Mouse (Mus musculus) heart, embryonic 13.5 days (tissue): ENCODE measurements at regions not wholly inside any gene's neighbourhood (a gene's known extent, or its start where the extent isn't known, plus 50 kb on each side); places are given as distances from the start of the nearest gene placed in this dataset.

Experiments used
- ATAC-seq: fragments of 200-750 bp; cut with Nextera tagmentation; 2 replicates; pipeline ENCODE4 v1.8.0; 2017; ENCODE audit warnings: moderate TSS enrichment; ENCODE audit not compliant: insufficient number of reproducible peaks, low FRiP score, low TSS enrichment; ENCODE audit errors: extremely low read depth
- H3K27ac ChIP-seq: fragments of 300-500 bp; sonication (generic); replicated peaks from 2 replicates; pipeline ENCODE4 v1.5.1; 2015; ENCODE audit warnings: moderate library complexity, mild to moderate bottlenecking, inconsistent platforms
- H3K27me3 ChIP-seq: fragments of 300-500 bp; sonication (generic); replicated peaks from 2 replicates; pipeline ENCODE4 v1.6.1; 2015; ENCODE audit warnings: mild to moderate bottlenecking, inconsistent platforms
- H3K36me3 ChIP-seq: fragments of 300-500 bp; sonication (generic); 2 replicates; pipeline ENCODE4 v1.6.1; 2015; ENCODE audit warnings: mild to moderate bottlenecking, inconsistent platforms
- H3K4me1 ChIP-seq: fragments of 300-500 bp; sonication (generic); 2 replicates; pipeline ENCODE4 v1.6.1; 2015; ENCODE audit warnings: inconsistent platforms
- H3K4me2 ChIP-seq: fragments of 300-500 bp; sonication (generic); 2 replicates; pipeline ENCODE4 v1.6.1; 2015; ENCODE audit warnings: inconsistent platforms, mild to moderate bottlenecking, moderate library complexity
- H3K4me3 ChIP-seq: fragments of 300-500 bp; sonication (generic); 2 replicates; pipeline ENCODE4 v1.5.1; 2015; ENCODE audit warnings: moderate library complexity, mild to moderate bottlenecking, inconsistent platforms
- H3K9ac ChIP-seq: fragments of 300-500 bp; sonication (generic); 2 replicates; pipeline ENCODE4 v1.6.1; 2015; ENCODE audit warnings: inconsistent platforms, mild to moderate bottlenecking, moderate library complexity
- H3K9me3 ChIP-seq: fragments of 300-500 bp; sonication (generic); 2 replicates; pipeline ENCODE4 v1.6.1; 2016; ENCODE audit warnings: inconsistent platforms
- WGBS: fragments of 180-500 bp; shearing (Covaris S2); methylation state at CpG from one replicate; pipeline ENCODE4 v1.1.7; 2015; ENCODE audit warnings: mixed read lengths; 5-methylcytosine and 5-hydroxymethylcytosine counted together

DNA sequence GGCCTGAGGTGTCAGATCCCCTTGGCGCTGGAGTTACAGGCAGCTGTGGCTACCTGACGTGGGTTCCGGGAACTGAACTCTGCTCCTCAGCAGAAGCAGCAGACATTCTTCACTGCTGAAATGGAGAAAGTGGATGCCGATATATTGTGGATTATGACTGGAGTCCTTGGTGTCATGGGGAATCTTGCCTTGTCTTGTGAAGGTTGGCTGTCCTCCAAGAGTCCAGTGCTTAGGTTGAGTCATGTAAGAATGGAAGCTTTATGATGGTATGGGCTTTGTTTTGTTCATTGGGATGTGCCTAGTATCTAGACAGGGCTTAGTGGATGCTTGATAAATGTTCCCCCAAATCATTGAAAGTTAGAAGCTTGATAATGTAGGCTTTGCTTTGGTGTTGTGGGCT, 205.2 kb upstream of the Pgrmc2 start:
- H3K4me1 ChIP-seq: peaks cover 3% of the 10 kb centered on the region
- no peak overlapping the region for H3K27ac ChIP-seq
- WGBS: 84% methylated on average over 4 of the region's 4 CpGs
- H3K9me3 ChIP-seq: no peaks in the 10 kb centered on the region
- no peaks in the 10 kb centered on the region for H3K27me3 ChIP-seq
- no peaks in the 10 kb centered on the region for H3K36me3 ChIP-seq
- H3K4me2 ChIP-seq: no peak overlapping the region
- H3K4me3 ChIP-seq: no peak overlapping the region
- no peak overlapping the region for H3K9ac ChIP-seq
- no peak for ATAC-seq

DNA sequence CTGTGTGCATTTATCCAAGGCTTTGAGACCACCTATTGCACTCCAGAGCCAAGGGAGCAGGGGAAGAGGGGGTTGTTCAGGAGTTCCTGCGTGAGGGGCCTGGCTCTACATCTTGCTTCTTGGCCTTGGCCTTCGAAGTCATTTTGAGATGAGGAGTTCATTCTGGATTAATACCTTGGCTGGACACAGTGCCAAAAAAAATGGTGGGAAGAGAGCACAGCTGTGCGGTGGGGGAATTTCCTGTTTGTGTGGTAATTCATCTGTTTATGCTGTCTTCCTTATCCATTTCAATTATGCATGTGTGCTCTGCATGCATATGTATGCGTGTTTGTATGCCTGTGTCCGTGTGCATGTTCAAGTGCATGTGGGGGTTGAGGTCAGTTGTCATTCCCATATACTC, 202.5 kb upstream of the Pgrmc2 start:
- WGBS: 71% methylated on average over 5 of the region's 5 CpGs
- H3K27ac ChIP-seq: no peak overlapping the region
- no peak for ATAC-seq

DNA sequence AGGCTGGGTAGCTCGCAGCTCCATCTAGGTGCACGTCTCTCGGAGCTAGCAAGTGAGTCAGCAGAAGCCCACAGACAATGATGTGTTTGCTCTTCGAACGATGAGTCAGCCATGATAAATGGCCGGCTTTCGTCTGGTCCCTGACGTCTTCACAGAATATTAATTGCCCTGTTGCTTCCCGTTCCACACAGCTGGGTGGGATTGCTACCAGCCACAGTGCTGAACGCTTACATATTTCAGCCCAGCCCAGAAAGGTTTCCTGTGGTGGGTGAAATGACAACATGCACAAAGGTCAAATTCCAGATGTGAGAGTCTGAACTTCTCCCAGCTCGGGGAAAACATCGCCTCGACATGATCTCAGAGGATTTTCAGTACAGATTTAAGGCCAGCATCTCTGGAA, 202.1 kb upstream of the Pgrmc2 start:
- WGBS: 47% methylated on average over 13 of the region's 13 CpGs
- H3K4me2 ChIP-seq: peak overlapping the region; percentile 7; the same call in 1 of the 2 replicates
- no peak for ATAC-seq

More for the DNA sequence above, 202.5 kb upstream of the Pgrmc2 start:
- peaks cover 8% of the 10 kb centered on the region for H3K4me1 ChIP-seq
- no peaks in the 10 kb centered on the region for H3K27me3 ChIP-seq
- H3K9ac ChIP-seq: no peak overlapping the region
- no peak overlapping the region for H3K4me2 ChIP-seq
- H3K9me3 ChIP-seq: no peaks in the 10 kb centered on the region
- no peaks in the 10 kb centered on the region for H3K36me3 ChIP-seq
- H3K4me3 ChIP-seq: no peak overlapping the region

DNA sequence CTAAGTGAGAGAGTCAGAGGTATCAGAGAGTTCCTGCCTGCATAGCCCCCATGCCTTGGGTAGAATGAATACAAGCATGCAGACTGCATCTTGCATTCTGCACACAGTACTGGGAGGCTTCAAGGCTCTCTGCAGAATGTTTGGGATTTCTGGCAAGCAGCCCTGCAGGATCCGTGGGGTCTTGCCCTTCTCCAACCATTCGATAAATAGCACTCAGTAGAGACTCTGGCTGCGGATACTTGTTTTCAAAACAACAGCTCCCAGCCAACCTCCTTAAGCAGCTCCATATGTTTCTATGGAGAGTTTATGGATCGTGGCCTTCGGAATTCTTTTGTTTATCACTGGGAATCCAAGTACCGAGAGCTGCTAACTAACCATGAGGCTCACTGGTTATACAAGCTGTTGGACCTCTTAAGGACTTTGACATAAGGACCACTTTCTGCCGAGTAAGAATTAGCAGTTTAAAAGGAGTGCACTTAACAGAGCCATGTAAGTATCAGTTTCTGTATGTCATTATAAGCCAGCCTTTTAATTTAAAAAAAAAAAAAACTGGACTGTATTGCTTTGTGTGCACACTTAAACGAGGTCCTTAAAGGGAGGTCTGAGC, 199.7 kb upstream of the Pgrmc2 start:
- WGBS: 64% methylated on average over 8 of the region's 8 CpGs
- no peak for ATAC-seq
- H3K9me3 ChIP-seq: no peaks in the 10 kb centered on the region
- H3K4me1 ChIP-seq: peaks cover 8% of the 10 kb centered on the region
- H3K27me3 ChIP-seq: no peaks in the 10 kb centered on the region
- H3K27ac ChIP-seq: no peak overlapping the region
- H3K36me3 ChIP-seq: no peaks in the 10 kb centered on the region
- H3K4me3 ChIP-seq: no peak overlapping the region
- H3K9ac ChIP-seq: no peak overlapping the region
- H3K4me2 ChIP-seq: no peak overlapping the region

More for the DNA sequence above, 202.1 kb upstream of the Pgrmc2 start:
- Histone ChIP-seq H3K27me3 (no peaks in the 10 kb centered on the region), H3K36me3 (no peaks in the 10 kb centered on the region), H3K9me3 (no peaks in the 10 kb centered on the region), H3K9ac (no peak overlapping the region), H3K27ac (no peak overlapping the region), H3K4me3 (no peak overlapping the region), H3K4me1 (peaks cover 8% of the 10 kb centered on the region)

DNA sequence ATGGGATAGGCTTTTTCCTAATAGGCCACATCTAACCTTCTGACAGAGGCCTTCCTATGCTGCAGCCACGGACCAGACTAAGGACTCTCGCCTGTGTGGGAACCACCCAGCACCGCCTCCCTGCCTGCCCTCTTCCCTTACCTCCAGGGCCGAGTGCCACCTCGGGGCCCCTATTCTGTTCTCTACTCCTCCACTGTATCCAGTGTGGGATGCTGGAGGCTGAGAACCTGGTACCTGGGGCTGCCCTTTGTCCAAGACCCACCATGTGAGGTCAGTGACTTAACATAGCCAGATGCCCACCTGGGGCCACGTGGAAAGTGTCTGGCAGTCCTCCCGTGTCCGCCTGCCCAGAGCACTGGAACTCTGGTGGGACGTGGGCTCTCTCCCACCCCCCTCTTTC, 193.2 kb upstream of the Pgrmc2 start:
- H3K36me3 ChIP-seq: no peaks in the 10 kb centered on the region
- peaks cover 5% of the 10 kb centered on the region; the same call in 1 of the 2 replicates for H3K9me3 ChIP-seq
- no peak for ATAC-seq
- H3K9ac ChIP-seq: no peak overlapping the region
- no peaks in the 10 kb centered on the region for H3K4me1 ChIP-seq
- 83% methylated on average over 9 of the region's 9 CpGs for WGBS
- H3K27me3 ChIP-seq: no peaks in the 10 kb centered on the region
- H3K27ac ChIP-seq: no peak overlapping the region
- H3K4me3 ChIP-seq: no peak overlapping the region
- H3K4me2 ChIP-seq: no peak overlapping the region

DNA sequence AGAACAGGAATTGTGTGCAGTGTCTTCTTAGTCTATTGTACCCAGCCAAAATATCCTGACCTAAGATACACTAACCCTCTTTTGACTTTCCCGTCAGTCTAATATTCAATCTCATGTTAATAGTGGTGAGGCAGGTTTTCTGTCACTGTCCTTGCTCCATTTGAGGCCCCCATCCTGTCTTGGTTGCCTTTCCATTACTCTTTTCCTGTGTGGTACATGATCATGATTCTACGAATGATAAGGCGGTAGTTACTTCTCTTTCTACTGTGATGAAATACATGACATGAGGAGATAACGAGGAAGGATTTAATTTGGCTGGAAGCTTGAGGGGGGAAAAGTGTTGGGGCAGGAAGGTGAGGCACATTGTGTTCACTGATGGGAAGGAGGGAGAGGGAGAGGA, 185.7 kb upstream of the Pgrmc2 start:
- ATAC-seq: no peak
- WGBS: 76% methylated on average over 4 of the region's 4 CpGs
- Histone ChIP-seq H3K27me3 (no peaks in the 10 kb centered on the region), H3K27ac (no peak overlapping the region), H3K4me2 (no peak overlapping the region), H3K36me3 (no peaks in the 10 kb centered on the region), H3K9me3 (peaks cover 5% of the 10 kb centered on the region; the same call in 1 of the 2 replicates), H3K4me1 (no peaks in the 10 kb centered on the region), H3K9ac (no peak overlapping the region), H3K4me3 (no peak overlapping the region)

DNA sequence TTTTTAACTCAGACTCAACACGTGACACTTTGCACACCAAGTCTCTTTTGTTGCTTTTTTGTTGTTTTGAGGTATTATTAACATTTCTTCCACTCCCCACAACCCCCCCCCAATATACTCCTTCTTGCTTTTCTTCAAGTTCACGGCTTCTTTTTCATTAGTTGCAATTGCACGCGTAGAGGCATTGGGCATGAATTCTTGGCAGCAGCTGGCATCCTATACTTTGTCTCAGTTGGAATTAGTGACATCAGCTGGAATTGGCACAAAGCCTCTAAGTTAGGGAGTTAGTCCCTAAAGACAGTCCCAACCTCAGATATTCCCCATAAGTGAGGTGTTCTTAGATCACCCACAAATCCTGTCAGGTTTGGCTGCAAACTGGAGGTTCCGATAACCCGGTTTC, 183.4 kb upstream of the Pgrmc2 start:
- Histone ChIP-seq H3K27me3 (no peaks in the 10 kb centered on the region), H3K9me3 (no peaks in the 10 kb centered on the region), H3K4me2 (no peak overlapping the region), H3K4me1 (no peaks in the 10 kb centered on the region), H3K27ac (no peak overlapping the region), H3K4me3 (no peak overlapping the region), H3K36me3 (no peaks in the 10 kb centered on the region), H3K9ac (no peak overlapping the region)
- ATAC-seq: no peak
- whole genome bisulfite sequencing: 89% methylated on average over 6 of the region's 6 CpGs

DNA sequence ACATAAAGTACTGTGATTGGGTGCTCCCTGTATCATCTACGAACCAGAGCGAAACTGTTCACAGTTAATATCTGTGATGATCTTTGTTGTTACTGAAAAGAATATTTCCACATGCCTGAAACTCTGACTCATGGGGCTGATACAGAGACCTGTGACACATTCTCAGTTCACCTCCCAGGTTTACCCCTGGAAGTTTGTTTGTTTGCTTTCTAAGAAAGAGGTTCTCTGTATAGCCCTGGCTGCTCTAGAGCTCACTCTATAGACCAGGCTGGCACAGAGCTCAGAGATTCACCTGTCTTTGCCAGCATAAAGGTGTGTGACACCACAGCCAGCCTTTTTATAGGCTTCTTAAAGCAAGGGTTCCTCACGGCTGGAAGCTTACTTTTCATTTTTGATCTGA, 182.6 kb upstream of the Pgrmc2 start:
- H3K27ac ChIP-seq: no peak overlapping the region
- 88% methylated on average over 3 of the region's 3 CpGs for WGBS
- no peaks in the 10 kb centered on the region for H3K4me1 ChIP-seq
- H3K9me3 ChIP-seq: no peaks in the 10 kb centered on the region
- no peaks in the 10 kb centered on the region for H3K36me3 ChIP-seq
- H3K4me3 ChIP-seq: no peak overlapping the region
- H3K9ac ChIP-seq: no peak overlapping the region
- H3K27me3 ChIP-seq: no peaks in the 10 kb centered on the region
- ATAC-seq: no peak
- H3K4me2 ChIP-seq: no peak overlapping the region

DNA sequence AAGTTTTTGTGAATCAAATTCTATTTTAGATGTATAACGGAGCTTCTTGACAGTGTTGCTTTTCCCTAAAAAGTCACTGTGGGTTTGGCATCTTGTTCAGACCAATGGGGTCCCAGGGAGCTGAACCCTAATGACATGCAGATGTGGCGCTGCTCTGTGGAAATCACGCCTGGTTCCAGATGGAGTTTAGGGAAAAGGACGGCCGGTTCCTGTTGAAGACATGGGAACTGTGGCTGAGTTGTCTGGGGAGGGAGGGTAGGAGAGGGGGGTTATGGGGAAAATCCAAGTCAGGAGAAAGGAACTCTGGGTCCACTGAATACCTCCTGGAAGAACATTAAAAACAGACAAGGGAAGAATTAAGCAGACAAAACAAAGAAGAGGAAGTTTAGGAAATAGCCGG, 175.4 kb upstream of the Pgrmc2 start:
- H3K9me3 ChIP-seq: no peaks in the 10 kb centered on the region
- H3K27ac ChIP-seq: no peak overlapping the region
- H3K9ac ChIP-seq: no peak overlapping the region
- 0 out of 2 replicates have a peak, but pooled peaks cover 3% of the 10 kb centered on the region for H3K4me1 ChIP-seq
- H3K36me3 ChIP-seq: no peaks in the 10 kb centered on the region
- H3K4me3 ChIP-seq: no peak overlapping the region
- no peaks in the 10 kb centered on the region for H3K27me3 ChIP-seq
- 55% methylated on average over 6 of the region's 6 CpGs for WGBS
- H3K4me2 ChIP-seq: no peak overlapping the region
- ATAC-seq: no peak

DNA sequence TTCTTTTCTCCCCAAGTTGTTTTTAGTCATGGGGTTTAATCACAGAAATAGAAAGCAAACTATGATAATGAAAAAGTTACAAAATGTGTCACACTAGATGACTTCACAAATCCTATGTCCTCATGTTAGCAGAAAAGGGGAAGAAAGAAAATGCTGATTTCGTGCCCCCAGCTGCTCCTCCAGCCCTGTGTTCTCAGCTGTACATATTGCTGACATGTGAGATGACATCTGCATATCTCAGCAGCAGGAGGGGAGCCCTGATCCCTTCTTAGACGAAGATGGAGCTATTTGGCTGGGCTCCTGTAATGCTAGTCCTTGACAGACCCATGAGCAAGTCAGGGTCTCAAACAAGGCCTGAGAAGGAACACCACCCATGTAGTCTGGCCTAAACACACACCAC, 162.1 kb upstream of the Pgrmc2 start:
- Histone ChIP-seq H3K36me3 (no peaks in the 10 kb centered on the region), H3K4me3 (no peak overlapping the region), H3K9ac (no peak overlapping the region), H3K27me3 (no peaks in the 10 kb centered on the region), H3K9me3 (no peaks in the 10 kb centered on the region), H3K4me1 (no peaks in the 10 kb centered on the region), H3K4me2 (no peak overlapping the region), H3K27ac (no peak overlapping the region)
- ATAC-seq: no peak
- WGBS: 53% methylated on average over 2 of the region's 2 CpGs

DNA sequence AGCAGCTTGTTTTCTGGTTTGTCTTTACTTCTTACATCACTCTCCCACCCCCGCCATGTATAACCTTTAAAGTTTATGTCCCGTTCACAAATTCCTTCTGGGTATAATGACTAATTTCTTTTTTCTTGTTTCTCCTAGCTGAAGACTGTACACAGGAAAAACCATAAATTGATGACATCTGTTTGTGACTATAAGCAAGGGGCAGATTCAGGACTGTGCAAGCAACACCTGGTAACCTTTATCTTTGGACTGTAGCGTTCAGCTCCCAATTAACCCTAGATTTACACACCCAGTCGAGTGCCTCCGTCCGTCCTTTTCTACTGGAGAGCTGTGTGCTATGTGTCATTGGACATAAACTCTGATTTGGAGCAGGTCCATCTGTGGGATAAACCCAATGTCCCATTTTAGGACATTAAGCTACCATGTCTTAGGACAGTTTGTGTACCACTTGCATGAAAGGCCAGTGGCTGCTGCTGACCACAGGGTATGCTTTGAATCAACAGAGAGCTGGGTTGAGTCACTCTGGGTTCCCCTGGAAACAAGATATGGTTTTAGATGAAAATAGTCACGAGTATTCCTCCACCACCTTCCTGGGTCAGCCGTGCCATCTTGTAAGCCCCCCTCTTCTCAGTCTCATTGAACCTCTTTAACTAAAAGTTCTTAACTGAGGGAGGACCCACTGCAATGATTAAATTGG, 159.2 kb upstream of the Pgrmc2 start:
- ATAC-seq: no peak
- Histone ChIP-seq H3K4me2 (no peak overlapping the region), H3K27ac (no peak overlapping the region), H3K36me3 (no peaks in the 10 kb centered on the region), H3K27me3 (no peaks in the 10 kb centered on the region), H3K9me3 (no peaks in the 10 kb centered on the region), H3K4me3 (no peak overlapping the region), H3K4me1 (no peaks in the 10 kb centered on the region), H3K9ac (no peak overlapping the region)
- WGBS: 77% methylated on average over 8 of the region's 8 CpGs

DNA sequence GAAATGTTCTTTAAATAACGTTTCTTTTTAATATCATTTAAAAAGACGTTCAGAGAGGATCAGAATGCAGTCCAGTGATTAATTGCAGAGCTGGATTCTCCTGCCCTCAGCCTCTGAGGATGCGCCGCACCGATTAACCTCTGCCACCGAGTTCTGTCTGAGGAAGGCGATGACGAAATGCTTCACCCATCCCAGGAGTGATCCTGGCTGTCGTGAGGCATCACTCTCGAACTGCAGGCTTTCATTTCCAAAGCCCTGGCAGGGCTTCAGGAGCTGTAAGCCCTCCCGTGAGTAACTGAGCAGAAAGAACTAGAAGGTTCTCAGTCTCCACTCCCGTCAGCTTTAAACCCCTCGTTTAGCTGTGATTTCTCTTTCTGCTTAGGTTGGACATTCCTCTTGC, 157.0 kb upstream of the Pgrmc2 start:
- H3K36me3 ChIP-seq: no peaks in the 10 kb centered on the region
- no peaks in the 10 kb centered on the region for H3K27me3 ChIP-seq
- no peak for ATAC-seq
- no peak overlapping the region for H3K4me3 ChIP-seq
- no peaks in the 10 kb centered on the region for H3K9me3 ChIP-seq
- no peak overlapping the region for H3K9ac ChIP-seq
- peaks cover 4% of the 10 kb centered on the region for H3K4me1 ChIP-seq
- H3K27ac ChIP-seq: no peak overlapping the region
- H3K4me2 ChIP-seq: no peak overlapping the region
- 53% methylated on average over 13 of the region's 13 CpGs for WGBS
